Mouse (Mus musculus) liver, postnatal 0 days (tissue): ENCODE results near the gene Ndrg3. TPM values are rescaled to one million over a fixed set of nuclear protein-coding genes. Genes with fewer than 3 reads are reported as not detected.
"Not testable (repeated sequence)": the region's sequence is repeated elsewhere in the genome, so short reads cannot be mapped to it uniquely, and the experiment has no call there.

Source experiments
- ATAC-seq: fragments of 200-750 bp; cut with Nextera tagmentation; 2 replicates; pipeline ENCODE4 v1.8.0; 2017; ENCODE audit warnings: mild to moderate bottlenecking, moderate library complexity
- DNase-seq: peaks from one replicate; pipeline ENCODE4 v3.0.0-alpha.2; 2016
- H3K27ac ChIP-seq: fragments of 300-500 bp; sonication (generic); 2 replicates; pipeline ENCODE4 v1.5.1; 2014; ENCODE audit warnings: antibody characterized with exemption, moderate library complexity, mild to moderate bottlenecking, low read depth
- H3K27me3 ChIP-seq: fragments of 300-500 bp; sonication (generic); 2 replicates; pipeline ENCODE4 v1.6.1; 2014; ENCODE audit warnings: low read length, control low read depth, mixed read lengths; ENCODE audit not compliant: insufficient read depth
- H3K36me3 ChIP-seq: fragments of 300-500 bp; sonication (generic); replicated peaks from 2 replicates; pipeline ENCODE4 v1.6.1; 2014; ENCODE audit warnings: mild to moderate bottlenecking, control low read depth, low read length, moderate library complexity, mixed read lengths; ENCODE audit not compliant: insufficient read depth
- H3K4me1 ChIP-seq: fragments of 300-500 bp; sonication (generic); 2 replicates; pipeline ENCODE4 v1.6.1; 2014; ENCODE audit warnings: antibody characterized with exemption, mild to moderate bottlenecking, control low read depth; ENCODE audit not compliant: insufficient read depth
- H3K4me2 ChIP-seq: fragments of 300-500 bp; sonication (generic); 2 replicates; pipeline ENCODE4 v1.6.1; 2014; ENCODE audit warnings: low read depth, mild to moderate bottlenecking, low read length, moderate library complexity, mixed read lengths
- H3K4me3 ChIP-seq: fragments of 300-500 bp; sonication (generic); 2 replicates; pipeline ENCODE4 v1.5.1; 2014; ENCODE audit warnings: low read depth, low read length
- H3K9ac ChIP-seq: fragments of 300-500 bp; sonication (generic); replicated peaks from 2 replicates; pipeline ENCODE4 v1.6.1; 2014; ENCODE audit warnings: mild to moderate bottlenecking, moderate library complexity
- H3K9me3 ChIP-seq: fragments of 300-500 bp; sonication (generic); 2 replicates; pipeline ENCODE4 v1.6.1; 2016; ENCODE audit warnings: mild to moderate bottlenecking, control low read depth, low read length, mixed read lengths
- CTCF ChIP-seq: sonication (generic); IDR thresholded peaks from 2 replicates; pipeline ENCODE4 v1.5.1; 2016; ENCODE audit warnings: antibody characterized with exemption, low read depth
- EP300 ChIP-seq: IDR thresholded peaks from 2 replicates; pipeline ENCODE4 v1.6.1; 2016; ENCODE audit warnings: antibody characterized with exemption, low read depth, mild to moderate bottlenecking
- WGBS: fragments of 180-500 bp; shearing (Covaris S2); extraction: QIAGEN DNeasy Blood & Tissue Kit; methylation state at CpG from one replicate; pipeline ENCODE4 v1.1.7; 2014; ENCODE audit not compliant: insufficient replicate concordance; 5-methylcytosine and 5-hydroxymethylcytosine counted together
- polyA plus RNA-seq: library from polyadenylated mRNA; unstranded; fragments of >200 nt; fragmentation: Nextera tagmentation; extraction: Ambion mirVana; gene quantifications from 2 replicates; pipeline ENCODE4 v1.2.1, GENCODE M21; 2015

The Ndrg3 gene
- polyA plus RNA-seq, 1 experiment from 2014 or later: 11.3 TPM

DNA sequence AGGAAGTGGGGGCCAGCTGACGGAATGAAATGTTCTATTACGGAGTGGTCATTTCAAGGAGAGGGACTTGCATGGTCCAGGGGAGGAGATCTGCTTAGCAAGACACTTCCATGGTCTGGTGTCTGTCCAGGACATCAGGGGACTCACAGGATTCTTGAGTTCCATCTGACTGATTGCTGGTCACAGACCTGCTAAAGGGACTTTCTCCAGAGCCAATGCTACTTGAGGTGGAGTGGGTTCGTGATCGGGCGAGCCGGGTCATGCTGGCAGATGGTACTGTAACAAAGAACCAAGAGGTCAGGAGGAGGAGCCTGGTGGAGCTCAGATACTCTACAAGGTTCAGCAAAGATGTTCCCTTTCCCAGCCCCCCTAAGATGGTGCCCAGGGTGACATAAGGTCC, 63.2 kb downstream of the Ndrg3 start:
- H3K9me3 ChIP-seq: no peaks in the 10 kb centered on the region
- no peak for TF ChIP-seq CTCF
- no peak for TF ChIP-seq EP300
- no peak overlapping the region for H3K4me2 ChIP-seq
- DNase-seq (no peak), ATAC-seq (no peak)
- no peaks in the 10 kb centered on the region for H3K27me3 ChIP-seq
- H3K27ac ChIP-seq: no peak overlapping the region
- peaks cover 12% of the 10 kb centered on the region for H3K36me3 ChIP-seq
- 90% methylated on average over 6 of the region's 6 CpGs for WGBS
- H3K4me3 ChIP-seq: no peak overlapping the region
- peaks cover 18% of the 10 kb centered on the region for H3K4me1 ChIP-seq
- no peak overlapping the region for H3K9ac ChIP-seq

DNA sequence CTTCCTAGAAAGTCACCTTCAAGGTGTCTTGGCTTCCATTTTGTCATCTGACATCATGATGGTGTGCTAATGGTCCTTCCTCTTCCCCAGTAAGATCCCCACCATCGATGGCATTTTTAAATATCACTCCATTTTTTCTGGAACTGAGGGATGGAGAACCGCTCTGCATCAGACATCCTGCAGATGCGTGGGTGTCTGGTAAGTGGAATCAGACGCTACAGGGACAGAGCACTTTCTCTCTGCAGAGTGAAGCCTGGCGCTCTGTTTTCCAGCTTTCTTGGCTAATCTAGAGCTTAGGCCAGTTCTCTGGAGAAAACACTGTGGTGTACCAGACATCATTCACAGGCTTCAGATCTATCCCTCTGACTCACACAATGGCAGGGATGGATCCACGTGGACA, 64.2 kb downstream of the Ndrg3 start:
- Histone ChIP-seq H3K9ac (no peak overlapping the region), H3K27me3 (no peaks in the 10 kb centered on the region), H3K36me3 (peaks cover 12% of the 10 kb centered on the region), H3K9me3 (no peaks in the 10 kb centered on the region), H3K4me3 (no peak overlapping the region), H3K4me2 (no peak overlapping the region), H3K27ac (no peak overlapping the region), H3K4me1 (peaks cover 21% of the 10 kb centered on the region)
- ATAC-seq: no peak
- no peak for TF ChIP-seq CTCF
- no peak for TF ChIP-seq EP300
- 89% methylated on average over 6 of the region's 6 CpGs for WGBS
- no peak for DNase-seq

DNA sequence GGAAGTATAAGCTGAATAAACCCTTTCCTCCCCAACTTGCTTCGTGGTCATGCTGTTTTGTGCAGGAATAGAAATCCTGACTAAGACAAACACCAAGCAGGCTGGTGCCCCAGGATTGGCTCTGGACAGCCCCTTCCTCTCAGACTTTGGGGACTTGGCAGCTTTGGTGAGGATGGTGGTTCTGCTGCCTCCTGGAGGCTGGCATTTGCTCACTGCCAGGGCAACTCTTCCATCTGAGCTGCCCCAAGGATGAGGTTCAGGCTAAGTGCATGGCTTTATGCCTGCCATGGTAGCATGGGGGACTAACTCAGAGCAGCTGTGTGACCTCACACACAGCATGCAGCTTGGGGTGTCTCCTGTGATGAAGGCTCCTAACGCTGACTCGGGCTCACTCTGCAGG, 66.2 kb downstream of the Ndrg3 start:
- not testable (repeated sequence) for H3K9ac ChIP-seq, H3K36me3 ChIP-seq, H3K9me3 ChIP-seq, H3K27me3 ChIP-seq, H3K4me2 ChIP-seq, DNase-seq, H3K4me3 ChIP-seq, H3K27ac ChIP-seq, ATAC-seq
- WGBS: 84% methylated on average over 3 of the region's 3 CpGs
- H3K4me1 ChIP-seq: peaks cover 21% of the 10 kb centered on the region

DNA sequence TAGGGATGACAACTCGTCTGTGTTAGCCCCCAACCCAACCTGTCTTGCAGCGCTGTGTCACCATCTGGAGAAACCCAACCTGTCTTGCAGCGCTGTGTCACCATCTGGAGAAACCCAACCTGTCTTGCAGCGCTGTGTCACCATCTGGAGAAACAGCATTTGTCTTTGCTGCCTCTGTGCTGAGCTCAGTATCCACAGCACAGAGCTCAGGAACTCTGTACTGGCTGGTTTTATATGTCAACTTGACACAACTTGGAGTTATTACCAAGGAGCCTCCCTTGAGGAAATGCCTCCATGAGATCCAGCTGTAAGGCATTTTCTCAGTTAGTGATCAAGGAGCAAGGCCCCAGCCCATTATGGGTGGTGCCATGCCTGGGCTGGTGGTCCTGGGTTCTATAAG, 66.8 kb downstream of the Ndrg3 start:
- not testable (repeated sequence) for H3K9ac ChIP-seq, H3K4me3 ChIP-seq, H3K36me3 ChIP-seq, ATAC-seq, H3K4me2 ChIP-seq, DNase-seq, H3K27me3 ChIP-seq, H3K9me3 ChIP-seq
- WGBS: 81% methylated on average over 4 of the region's 4 CpGs
- Histone ChIP-seq H3K27ac (peak overlapping the region; percentile 73), H3K4me1 (peaks cover 21% of the 10 kb centered on the region)

DNA sequence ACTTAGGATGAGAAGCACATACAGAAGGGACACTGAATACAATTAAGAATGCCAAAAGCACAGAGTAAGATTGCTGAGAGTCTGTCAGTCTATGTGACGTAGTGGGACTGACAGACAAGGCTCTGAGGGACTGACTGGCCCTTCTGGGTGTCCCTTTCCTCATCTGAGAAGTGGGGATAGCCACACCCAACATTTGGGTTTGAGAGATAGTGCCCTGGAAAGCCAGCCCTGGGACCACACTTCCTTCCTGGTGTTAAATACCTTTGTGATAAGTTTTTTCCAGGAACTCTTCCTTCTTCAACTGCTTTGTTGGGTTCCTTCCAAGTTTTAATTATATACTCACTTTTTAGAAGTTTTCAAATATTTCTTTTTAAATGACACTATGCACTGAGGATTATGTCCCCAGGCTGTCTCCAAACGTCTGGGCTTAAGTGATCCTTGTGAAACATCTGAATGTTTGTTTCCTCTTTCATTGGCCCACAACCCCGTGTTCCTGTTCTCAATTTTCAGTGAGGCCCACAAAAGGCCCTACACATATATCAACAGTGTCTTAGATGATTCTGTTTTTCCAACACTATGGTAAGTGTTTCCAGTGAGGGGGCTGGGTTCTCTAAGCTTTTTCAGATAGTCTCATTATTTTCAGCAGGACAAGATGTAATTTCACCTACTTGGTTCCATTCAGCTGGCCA, 67.5 kb downstream of the Ndrg3 start:
- TF ChIP-seq EP300: peak; percentile 89
- TF ChIP-seq CTCF: no peak
- Histone ChIP-seq H3K27me3 (no peaks in the 10 kb centered on the region), H3K27ac (peak overlapping the region; percentile 73), H3K4me1 (peaks cover 21% of the 10 kb centered on the region), H3K4me2 (peak overlapping the region; percentile 42), H3K4me3 (no peak overlapping the region), H3K9me3 (no peaks in the 10 kb centered on the region), H3K9ac (0 out of 2 replicates have a peak overlapping the region, but pooled peaks have one; percentile 30), H3K36me3 (peaks cover 7% of the 10 kb centered on the region; the same call in 1 of the 2 replicates)
- WGBS: 28% methylated on average over 3 of the region's 3 CpGs
- DNase-seq: peak; percentile 40
- peak; percentile 90 for ATAC-seq

DNA sequence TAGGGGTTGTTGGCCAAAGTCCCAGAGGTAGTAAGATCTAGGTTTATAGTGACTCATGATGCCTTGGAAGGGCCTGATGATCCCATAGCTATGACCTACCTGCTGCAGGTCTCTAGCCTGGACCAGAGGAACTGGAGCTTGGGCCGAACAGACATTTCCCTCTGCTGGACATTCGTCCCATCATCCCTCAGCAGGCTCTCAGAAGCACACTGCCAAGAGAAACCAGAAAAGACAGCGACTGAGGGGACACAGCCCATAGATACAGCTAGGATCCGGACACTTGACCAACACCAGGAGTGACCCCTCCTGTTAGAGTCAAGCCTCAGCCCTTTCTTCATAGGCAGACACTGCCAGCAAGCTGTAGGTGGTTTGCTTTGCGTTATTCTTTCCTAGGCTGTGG, 68.8 kb downstream of the Ndrg3 start:
- WGBS: 77% methylated on average over 5 of the region's 5 CpGs
- H3K9ac ChIP-seq: no peak overlapping the region

More for the DNA sequence above, 68.8 kb downstream of the Ndrg3 start:
- DNase-seq (no peak), ATAC-seq (no peak)
- no peak overlapping the region for H3K4me2 ChIP-seq
- H3K27ac ChIP-seq: no peak overlapping the region
- H3K4me3 ChIP-seq: no peak overlapping the region
- H3K4me1 ChIP-seq: peaks cover 24% of the 10 kb centered on the region
- no peaks in the 10 kb centered on the region for H3K9me3 ChIP-seq
- H3K36me3 ChIP-seq: peaks cover under 1% of the 10 kb centered on the region; the same call in 1 of the 2 replicates
- TF ChIP-seq EP300 (no peak), CTCF (no peak)
- no peaks in the 10 kb centered on the region for H3K27me3 ChIP-seq
